Mouse (Mus musculus): ENCODE measurements around the gene Sys1. TPM values are rescaled to one million over a fixed set of nuclear protein-coding genes. Genes with fewer than 3 reads are reported as not detected.

The Sys1 gene
- polyA plus RNA-seq, 1 experiment from 2014 or later, result 33.2 TPM

DNA sequence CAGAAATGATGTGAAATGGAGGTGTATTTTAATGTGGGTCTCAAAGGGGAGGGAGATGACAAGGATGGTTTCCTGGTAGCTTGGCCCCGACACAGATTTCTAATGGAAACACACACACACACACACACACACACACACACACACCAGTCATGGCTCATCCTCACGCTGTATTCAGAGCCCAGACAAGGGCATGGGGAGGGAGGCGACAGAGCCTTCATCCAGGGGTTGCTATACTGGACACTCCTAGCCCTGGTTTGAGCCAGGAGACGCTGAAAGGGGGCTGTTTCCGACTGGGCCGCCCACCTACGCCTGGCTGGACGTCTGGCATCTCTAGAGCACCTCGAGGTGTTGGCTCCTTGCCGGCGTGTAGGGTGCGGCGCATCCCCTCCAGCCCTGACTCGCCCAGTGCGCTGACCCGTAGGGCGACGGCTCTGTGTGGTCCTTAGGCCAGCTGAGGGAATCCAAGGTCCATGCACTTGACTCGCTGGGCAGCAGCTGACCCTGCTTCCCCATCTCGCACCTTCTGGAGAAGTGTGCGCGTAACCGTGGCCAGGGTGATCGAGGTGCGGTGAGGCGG, 29.0 kb downstream of the Sys1 start, which contains the start of gene Dbndd2:
Dbndd2 (plus strand) TSS at position 426 of the 577 bp plus-strand sequence.
- Histone ChIP-seq H3K27me3 (peaks cover 57% of the 10 kb centered on the region), H3K4me2 (peak within 1 kb of the TSS; percentile 71), H3K36me3 (peaks cover 5% of the 10 kb centered on the region; the same call in 1 of the 2 replicates), H3K9ac (peak within 1 kb of the TSS; percentile 59), H3K27ac (no peak within 1 kb of the TSS), H3K4me3 (replicated peaks) (peak within 1 kb of the TSS; percentile 61), H3K4me1 (replicated peaks) (0 out of 2 replicates have a peak, but pooled peaks cover 10% of the 10 kb centered on the region), H3K9me3 (replicated peaks) (no peaks in the 10 kb centered on the region)
- ATAC-seq (ENCODE audit: low read depth) (peak; percentile 50; the same call in 1 of the 2 replicates), DNase-seq (no peak)
- 4% methylated on average over 26 of the region's 26 CpGs for WGBS (ENCODE audit: insufficient replicate concordance)

- H3K4me2 ChIP-seq, result peak overlapping the region; percentile 71
- 0 out of 2 replicates have a peak, but pooled peaks cover 10% of the 10 kb centered on the region for H3K4me1 ChIP-seq (replicated peaks)
- DNase-seq (no peak), ATAC-seq (ENCODE audit: low read depth) (peak; percentile 41; the same call in 1 of the 2 replicates)
- H3K9me3 ChIP-seq (replicated peaks), result no peaks in the 10 kb centered on the region
- peaks cover 5% of the 10 kb centered on the region; the same call in 1 of the 2 replicates for H3K36me3 ChIP-seq
- H3K9ac ChIP-seq, result peak overlapping the region; percentile 59
- H3K4me3 ChIP-seq (replicated peaks), result peak overlapping the region; percentile 61
- WGBS (ENCODE audit: insufficient replicate concordance), result 1% methylated on average over 86 of the region's 90 CpGs
- no peak overlapping the region for H3K27ac ChIP-seq
- H3K27me3 ChIP-seq, result peaks cover 57% of the 10 kb centered on the region
Measured at GRCm38 (mm10) chr2:164486258-164487114, 29.7 kb downstream of the Sys1 start.

DNA sequence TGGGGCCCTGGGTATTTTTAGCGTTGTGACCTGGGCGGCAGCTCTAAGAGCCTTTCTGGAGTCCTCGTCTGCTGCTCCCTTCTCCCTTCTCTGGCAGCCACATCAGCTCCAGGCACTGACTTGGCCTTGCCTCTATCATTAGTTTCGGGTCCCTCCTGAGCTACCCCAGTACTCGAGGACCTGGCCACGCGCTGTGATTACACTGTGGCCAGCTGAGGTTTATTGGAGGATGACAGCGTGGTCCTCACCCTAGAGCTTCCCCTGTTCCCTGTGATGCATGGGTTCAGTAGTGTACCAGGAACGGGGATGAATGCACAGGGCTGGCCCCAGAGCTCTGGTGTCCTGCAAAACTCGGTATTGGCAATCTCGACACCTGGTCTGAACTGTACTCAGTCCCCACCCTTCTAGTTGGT, 30.4 kb downstream of the Sys1 start:
- no peak overlapping the region for H3K27ac ChIP-seq
- ATAC-seq (ENCODE audit: low read depth), result no peak
- no peaks in the 10 kb centered on the region for H3K9me3 ChIP-seq (replicated peaks)
- H3K4me2 ChIP-seq, result peak overlapping the region; percentile 71
- peak overlapping the region; percentile 61 for H3K4me3 ChIP-seq (replicated peaks)
- H3K4me1 ChIP-seq (replicated peaks), result 0 out of 2 replicates have a peak, but pooled peaks cover 10% of the 10 kb centered on the region
- 11% methylated on average over 11 of the region's 11 CpGs for WGBS (ENCODE audit: insufficient replicate concordance)
- H3K9ac ChIP-seq, result peak overlapping the region; percentile 59; the same call in 1 of the 2 replicates
- peaks cover 57% of the 10 kb centered on the region for H3K27me3 ChIP-seq
- peaks cover 5% of the 10 kb centered on the region; the same call in 1 of the 2 replicates for H3K36me3 ChIP-seq
- DNase-seq, result no peak

DNA sequence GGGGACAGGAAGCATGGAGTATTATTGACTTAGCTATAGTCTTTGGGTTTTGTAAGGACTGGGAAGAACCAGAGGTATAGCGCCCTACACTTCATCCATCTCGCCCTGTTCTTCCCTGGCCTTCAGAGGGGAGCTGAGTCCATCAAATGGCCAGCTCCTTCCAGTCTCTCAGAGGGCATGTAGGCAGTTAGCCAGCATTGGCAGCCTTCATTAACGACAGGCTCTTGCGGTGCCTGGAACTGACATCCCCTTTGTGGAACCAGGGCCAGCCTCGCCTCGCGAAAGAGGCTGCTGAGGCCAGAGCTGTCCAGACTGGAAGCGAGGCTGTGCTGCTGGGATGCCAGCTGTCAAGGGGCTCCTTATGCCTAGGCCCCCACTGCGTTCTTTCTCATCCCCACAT, 31.0 kb downstream of the Sys1 start:
- no peak overlapping the region for H3K4me3 ChIP-seq (replicated peaks)
- H3K27ac ChIP-seq, result no peak overlapping the region
- no peak for ATAC-seq (ENCODE audit: low read depth)
- H3K36me3 ChIP-seq, result peaks cover 5% of the 10 kb centered on the region; the same call in 1 of the 2 replicates
- no peak overlapping the region for H3K9ac ChIP-seq
- DNase-seq, result no peak
- 0 out of 2 replicates have a peak, but pooled peaks cover 10% of the 10 kb centered on the region for H3K4me1 ChIP-seq (replicated peaks)
- no peaks in the 10 kb centered on the region for H3K9me3 ChIP-seq (replicated peaks)
- 49% methylated on average over 9 of the region's 9 CpGs for WGBS (ENCODE audit: insufficient replicate concordance)
- H3K27me3 ChIP-seq, result peaks cover 57% of the 10 kb centered on the region
- no peak overlapping the region for H3K4me2 ChIP-seq

GRCm38 (mm10) chr2:164494126-164494525, 37.4 kb downstream of the Sys1 start:
- no peak for DNase-seq
- no peak for ATAC-seq (ENCODE audit: low read depth)
- H3K27ac ChIP-seq, result no peak overlapping the region
- 57% methylated on average over 2 of the region's 2 CpGs for WGBS (ENCODE audit: insufficient replicate concordance)
- H3K9ac ChIP-seq, result no peak overlapping the region
- H3K36me3 ChIP-seq, result peaks cover 5% of the 10 kb centered on the region; the same call in 1 of the 2 replicates
- H3K4me1 ChIP-seq (replicated peaks), result peaks cover 23% of the 10 kb centered on the region
- H3K4me2 ChIP-seq, result no peak overlapping the region
- 0 out of 2 replicates have a peak, but pooled peaks cover 5% of the 10 kb centered on the region for H3K27me3 ChIP-seq
- H3K4me3 ChIP-seq (replicated peaks), result no peak overlapping the region
- H3K9me3 ChIP-seq (replicated peaks), result no peaks in the 10 kb centered on the region

GRCm38 (mm10) chr2:164496331-164496730, 39.6 kb downstream of the Sys1 start:
- no peaks in the 10 kb centered on the region for H3K9me3 ChIP-seq (replicated peaks)
- ATAC-seq (ENCODE audit: low read depth) (no peak), DNase-seq (no peak)
- H3K4me3 ChIP-seq (replicated peaks), result peak overlapping the region; percentile 89; the same call in 1 of the 2 replicates
- no peak overlapping the region for H3K27ac ChIP-seq
- peaks cover 19% of the 10 kb centered on the region for H3K36me3 ChIP-seq
- 11% methylated on average over 1 of the region's 1 CpGs for WGBS (ENCODE audit: insufficient replicate concordance)
- peaks cover 23% of the 10 kb centered on the region for H3K4me1 ChIP-seq (replicated peaks)
- H3K27me3 ChIP-seq, result no peaks in the 10 kb centered on the region
- no peak overlapping the region for H3K9ac ChIP-seq
- H3K4me2 ChIP-seq, result peak overlapping the region; percentile 93

DNA sequence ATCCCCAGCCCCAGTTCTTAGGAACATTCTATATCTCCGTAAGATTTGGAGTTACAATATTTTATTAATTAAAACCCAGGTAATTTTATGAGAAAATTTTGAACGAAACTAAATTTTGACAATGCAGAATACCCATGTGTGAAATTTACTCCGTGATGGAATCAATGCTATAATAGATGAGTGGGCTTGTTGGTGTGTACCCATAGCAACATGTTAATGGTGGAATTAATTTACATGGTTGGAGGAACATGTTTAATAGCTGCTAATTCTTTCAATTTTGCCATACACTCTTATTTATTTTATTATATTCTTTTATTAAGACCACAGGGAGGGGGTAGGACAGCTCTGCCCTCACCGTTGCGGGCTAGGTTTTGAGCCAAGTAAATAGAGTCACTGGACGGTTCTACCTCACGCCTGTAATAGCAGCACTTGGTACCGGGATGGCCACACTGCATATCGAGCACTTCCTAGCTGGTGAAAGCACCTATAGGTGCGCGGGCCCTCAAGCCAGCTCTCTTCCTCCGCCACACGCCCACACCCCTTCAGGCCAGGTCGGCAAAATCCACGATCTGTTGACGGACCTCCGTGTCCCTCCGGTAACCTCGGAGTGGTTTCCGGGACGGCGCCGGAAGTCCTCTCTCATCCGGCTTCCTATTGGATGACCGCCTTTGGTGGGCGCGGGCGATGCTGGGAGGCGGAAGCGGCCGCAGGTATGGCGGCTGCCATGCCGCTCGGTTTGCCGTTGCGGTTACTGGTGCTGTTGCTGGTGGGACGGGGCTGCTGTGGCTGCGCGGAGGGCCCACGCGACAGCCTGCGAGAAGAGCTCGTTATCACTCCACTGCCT, 40.3 kb downstream of the Sys1 start, which contains the start of gene Pigt:
Pigt (plus strand) TSS at position 674 of the 844 bp plus-strand sequence.
- no peak within 1 kb of the TSS; the same call in 1 of the 2 replicates for H3K27ac ChIP-seq

DNA sequence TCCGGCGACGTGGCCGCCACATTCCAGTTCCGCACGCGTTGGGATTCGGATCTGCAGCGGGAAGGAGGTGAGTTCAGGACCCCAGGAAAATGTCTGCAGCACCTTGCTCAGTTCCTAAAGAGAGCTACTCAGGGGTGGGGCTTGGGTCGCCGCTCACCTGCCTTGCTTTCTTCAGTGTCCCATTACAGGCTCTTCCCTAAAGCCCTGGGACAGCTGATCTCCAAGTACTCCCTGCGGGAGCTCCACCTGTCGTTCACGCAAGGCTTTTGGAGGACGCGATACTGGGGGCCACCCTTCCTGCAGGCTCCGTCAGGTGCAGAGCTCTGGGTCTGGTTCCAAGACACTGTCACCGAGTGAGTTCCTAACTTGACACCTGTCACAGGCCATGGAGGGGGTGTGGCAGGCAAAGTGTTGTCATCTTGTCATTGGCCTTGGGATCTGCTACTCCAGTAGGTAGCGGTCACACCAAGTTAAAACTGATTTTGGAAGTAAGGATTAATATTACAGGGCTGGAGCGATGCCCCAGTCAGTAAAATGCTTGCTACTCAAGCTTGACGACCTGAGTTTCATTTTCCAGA, 41.0 kb downstream of the Sys1 start:
- peak overlapping the region; percentile 89 for H3K4me3 ChIP-seq (replicated peaks)
- H3K9me3 ChIP-seq (replicated peaks), result no peaks in the 10 kb centered on the region
- H3K36me3 ChIP-seq, result peaks cover 33% of the 10 kb centered on the region
- no peaks in the 10 kb centered on the region for H3K27me3 ChIP-seq
- DNase-seq (no peak), ATAC-seq (ENCODE audit: low read depth) (peak; percentile 47)
- H3K4me2 ChIP-seq, result peak overlapping the region; percentile 93
- no peak overlapping the region; the same call in 1 of the 2 replicates for H3K27ac ChIP-seq
- WGBS (ENCODE audit: insufficient replicate concordance), result 4% methylated on average over 21 of the region's 21 CpGs
- peaks cover 23% of the 10 kb centered on the region for H3K4me1 ChIP-seq (replicated peaks)
- H3K9ac ChIP-seq, result peak overlapping the region; percentile 80

More for the DNA sequence above, 40.3 kb downstream of the Sys1 start, which contains the start of gene Pigt:
- peak within 1 kb of the TSS; percentile 89 for H3K4me3 ChIP-seq (replicated peaks)
- 4% methylated on average over 43 of the region's 43 CpGs for WGBS (ENCODE audit: insufficient replicate concordance)
- H3K27me3 ChIP-seq, result no peaks in the 10 kb centered on the region
- H3K4me1 ChIP-seq (replicated peaks), result peaks cover 23% of the 10 kb centered on the region
- ATAC-seq (ENCODE audit: low read depth), result peak; percentile 95
- peaks cover 26% of the 10 kb centered on the region for H3K36me3 ChIP-seq
- no peaks in the 10 kb centered on the region for H3K9me3 ChIP-seq (replicated peaks)
- DNase-seq, result peak; percentile 78
- H3K9ac ChIP-seq, result peak within 1 kb of the TSS; percentile 80
- peak within 1 kb of the TSS; percentile 93 for H3K4me2 ChIP-seq

DNA sequence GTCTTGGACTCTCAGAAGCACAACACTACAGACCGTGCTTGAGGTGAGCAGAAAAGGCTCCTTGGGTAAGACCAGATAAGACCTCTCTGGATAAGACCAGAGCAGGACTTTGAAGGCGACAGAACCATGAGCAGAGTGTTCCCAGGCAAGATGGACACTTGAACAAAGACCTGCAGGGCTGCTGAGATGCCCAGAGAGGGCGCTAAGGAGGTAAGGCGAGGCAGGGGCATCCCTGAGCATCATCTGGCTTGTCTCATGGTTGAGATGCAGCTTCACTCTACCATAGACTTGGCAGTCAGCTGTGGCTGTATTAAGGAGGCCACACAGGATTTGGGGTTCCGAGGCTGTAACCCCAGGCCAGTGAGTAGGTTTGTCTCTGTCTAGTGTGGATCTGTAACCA, 42.6 kb downstream of the Sys1 start:
- Histone ChIP-seq H3K27me3 (no peaks in the 10 kb centered on the region), H3K4me2 (no peak overlapping the region), H3K27ac (no peak overlapping the region), H3K4me1 (replicated peaks) (peaks cover 23% of the 10 kb centered on the region), H3K36me3 (peaks cover 48% of the 10 kb centered on the region), H3K9me3 (replicated peaks) (no peaks in the 10 kb centered on the region), H3K4me3 (replicated peaks) (0 out of 2 replicates have a peak overlapping the region, but pooled peaks have one; percentile 7), H3K9ac (no peak overlapping the region)
- no peak for ATAC-seq (ENCODE audit: low read depth)
- DNase-seq, result no peak
- 61% methylated on average over 5 of the region's 5 CpGs for WGBS (ENCODE audit: insufficient replicate concordance)

DNA sequence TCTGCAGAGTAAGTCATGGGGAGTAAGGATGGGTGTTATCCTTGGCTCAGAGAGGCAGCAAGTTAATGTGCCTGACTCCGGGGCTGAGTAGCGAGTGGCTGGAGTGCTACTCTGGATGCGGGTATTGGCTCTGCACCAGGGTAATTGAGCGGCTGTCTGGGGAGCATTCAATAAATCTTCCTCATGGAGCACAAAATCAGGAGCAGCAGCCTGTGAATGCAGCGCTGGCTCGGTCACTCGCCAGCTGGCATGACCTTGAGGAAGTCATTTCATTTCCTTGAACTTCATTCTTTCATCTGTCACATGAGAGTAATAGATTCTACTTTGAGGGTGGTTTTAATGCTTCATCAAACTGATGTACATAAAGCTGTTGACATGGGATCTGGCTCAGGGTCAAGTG, 43.7 kb downstream of the Sys1 start:
- peaks cover 23% of the 10 kb centered on the region for H3K4me1 ChIP-seq (replicated peaks)
- H3K27ac ChIP-seq, result no peak overlapping the region
- WGBS (ENCODE audit: insufficient replicate concordance), result 92% methylated on average over 7 of the region's 7 CpGs
- H3K36me3 ChIP-seq, result peaks cover 60% of the 10 kb centered on the region
- peaks cover 3% of the 10 kb centered on the region; the same call in 1 of the 2 replicates for H3K9me3 ChIP-seq (replicated peaks)
- DNase-seq (no peak), ATAC-seq (ENCODE audit: low read depth) (no peak)
- H3K9ac ChIP-seq, result no peak overlapping the region
- H3K4me3 ChIP-seq (replicated peaks), result no peak overlapping the region
- H3K27me3 ChIP-seq, result no peaks in the 10 kb centered on the region
- no peak overlapping the region for H3K4me2 ChIP-seq
